ENCODE assay signal across 8 mouse cellular contexts in the genomic region with DNA sequence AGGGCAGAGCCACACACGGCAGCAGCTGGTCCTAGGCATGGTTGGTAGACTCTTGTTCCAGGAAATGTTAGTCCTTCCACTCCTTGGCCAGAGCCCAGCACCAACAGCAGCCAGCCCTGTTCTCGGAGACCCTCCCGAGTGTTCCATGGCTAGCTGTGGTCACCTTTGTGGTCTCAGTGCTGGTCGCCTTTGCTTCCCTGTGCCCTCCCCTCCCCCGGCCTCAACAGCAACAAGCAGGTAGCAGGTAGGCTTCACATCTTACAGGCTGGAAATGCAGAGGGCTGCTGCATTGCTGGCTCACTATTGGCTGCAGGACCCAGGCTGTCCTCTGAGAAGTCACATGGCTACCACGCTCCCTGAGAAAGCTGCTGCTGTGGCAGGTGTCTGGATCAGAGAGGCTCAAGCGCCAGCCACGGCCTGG.
A peak's percentile ranks its signal among the peaks of the same experiment; 100 is the strongest.
DNase-seq lines count a peak whose midpoint lies in the region; ATAC-seq and TF ChIP-seq lines count a peak whose summit lies in the region.

No protein-coding gene starts in this region.

- 30% methylated on average over 8 of the region's 8 CpGs for WGBS in liver, adult 2 months

- H3K4me3 ChIP-seq in liver, adult 2 months (ENCODE audit: insufficient read depth, low read depth, low read length), result peak overlapping the region; percentile 22

- TF ChIP-seq POLR2A in liver, adult 2 months (IDR thresholded peaks at IDR 0.05; ENCODE audit: extremely low read depth, insufficient read depth, low read length), result peak; percentile 47; the same call in 1 of the 2 replicates

- H3K9ac ChIP-seq in liver, adult 2 months (ENCODE audit: low read depth, low read length), result peak overlapping the region; percentile 63

- peak overlapping the region; percentile 97 for H3K27ac ChIP-seq in liver, adult 2 months (replicated peaks; ENCODE audit: insufficient read depth, low read depth, low read length)

- no peak for TF ChIP-seq CTCF in liver, adult 2 months (IDR thresholded peaks at IDR 0.05; ENCODE audit: low read depth, low read length)

- no peak for ATAC-seq in erythroid progenitor cell, adult 5-6 weeks (replicated peaks; ENCODE audit: low FRiP score, poor library complexity, severe bottlenecking)

- no peaks in the 10 kb centered on the region for H3K36me3 ChIP-seq in liver, adult 2 months (ENCODE audit: control insufficient read depth, insufficient read depth, low read length)

- DNase-seq in cerebellum, postnatal 10 days, result peak; percentile 69 to 75
- no peak for DNase-seq in cerebellum, postnatal 4 days (ENCODE audit: low spot score in 2 of 2)
- peak; percentile 83 for DNase-seq in liver, adult 2 months (ENCODE audit: extremely low read depth, low read depth, low spot score)
- no peak for DNase-seq in liver
- peak; percentile 45 for DNase-seq in gastrocnemius, postnatal 10 days
- peak; percentile 52 to 83 for DNase-seq in kidney, postnatal 25 days
- no peak for DNase-seq in ovary, postnatal 36 days (ENCODE audit: low spot score)

- H3K4me1 ChIP-seq in liver, adult 2 months (ENCODE audit: control insufficient read depth, insufficient read depth, low read length), result peaks cover 18% of the 10 kb centered on the region

- no peaks in the 10 kb centered on the region for H3K27me3 ChIP-seq in liver, adult 2 months (ENCODE audit: control insufficient read depth, insufficient read depth, low read length)

- H3K79me2 ChIP-seq in liver, adult 2 months (ENCODE audit: control insufficient read depth, insufficient read depth, low read length), result no peaks in the 10 kb centered on the region

Comparison
In these comparisons a context has a peak if more than half of its experiments do, and no peak if none do; other contexts are left out.
1. DNase-seq: peak in cerebellum, postnatal 10 days (2 of 2), liver, adult 2 months (single experiment), gastrocnemius, postnatal 10 days (single experiment) and kidney, postnatal 25 days (2 of 2); none in cerebellum, postnatal 4 days (0 of 2), liver (single experiment) and ovary, postnatal 36 days (single experiment).